9 mouse cellular contexts compared by ENCODE assay signal in the genomic region with DNA sequence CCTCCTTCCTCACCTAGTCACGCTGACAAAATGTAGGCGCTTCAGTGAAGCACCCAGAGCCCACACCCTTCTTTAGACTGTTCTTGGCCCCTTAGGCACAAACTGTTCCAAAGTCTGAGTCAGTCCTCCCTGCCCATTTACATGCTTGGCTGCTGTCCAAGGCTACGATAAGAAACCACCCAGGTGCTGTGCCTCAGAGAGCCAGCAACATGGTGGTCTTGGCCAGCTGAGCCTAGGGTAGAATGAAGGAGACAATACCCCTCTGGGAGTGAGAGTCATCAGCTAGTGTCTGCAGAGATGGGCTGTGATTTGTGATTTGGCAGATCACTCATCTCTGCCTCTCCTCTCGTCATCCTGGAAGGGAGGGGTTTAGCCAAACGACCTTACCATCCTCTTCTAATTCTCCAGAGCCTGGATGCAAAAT.
DNase-seq lines count a peak whose midpoint lies in the region; ATAC-seq and TF ChIP-seq lines count a peak whose summit lies in the region.
"Had no signal": no experiment of that assay in that cellular context is flagged by ENCODE, and none has a peak within 500 bp of the region (broad histone marks: within the 10 kb centered on the region; RNA-seq: fewer than 3 reads in every experiment).

No protein-coding gene starts in this region.

- H3K4me3 ChIP-seq in hindbrain, embryonic 16.5 days (ENCODE audit: low read length), result no peak overlapping the region
- H3K4me3 ChIP-seq in hindbrain, embryonic 10.5 days, result no peak overlapping the region
- H3K4me3 ChIP-seq in lung, embryonic 14.5 days (ENCODE audit: low read depth, low read length), result no peak overlapping the region
- H3K4me3 ChIP-seq: liver, embryonic 15.5 days had no signal

- 0 out of 2 replicates have a peak, but pooled peaks have one; percentile 52 for ATAC-seq in hindbrain, embryonic 16.5 days
- ATAC-seq in lung, embryonic 14.5 days (ENCODE audit: insufficient read depth), result peak; percentile 63; the same call in 1 of the 2 replicates
- ATAC-seq in erythroid progenitor cell, adult 5-6 weeks (replicated peaks; ENCODE audit: low FRiP score, poor library complexity, severe bottlenecking), result no peak

- TF ChIP-seq POLR2A in brain, embryonic 14.5 days (IDR thresholded peaks at IDR 0.05; ENCODE audit: borderline replicate concordance, extremely low read depth, insufficient read depth, insufficient read length, poor library complexity, severe bottlenecking), result no peak

- H3K9me3 ChIP-seq in hindbrain, embryonic 16.5 days (ENCODE audit: control insufficient read depth, low read length), result no peaks in the 10 kb centered on the region
- no peaks in the 10 kb centered on the region for H3K9me3 ChIP-seq in hindbrain, embryonic 10.5 days
- H3K9me3 ChIP-seq in lung, embryonic 14.5 days (ENCODE audit: low read depth, low read length), result no peaks in the 10 kb centered on the region
- H3K9me3 ChIP-seq: liver, embryonic 15.5 days had no signal

- no peak overlapping the region for H3K27ac ChIP-seq in hindbrain, embryonic 16.5 days (ENCODE audit: low read depth, low read length)
- H3K27ac ChIP-seq in hindbrain, embryonic 10.5 days, result no peak overlapping the region
- no peak overlapping the region for H3K27ac ChIP-seq in lung, embryonic 14.5 days (ENCODE audit: low read depth)
- H3K27ac ChIP-seq: liver, embryonic 15.5 days had no signal

- H3K4me2 ChIP-seq in hindbrain, embryonic 16.5 days (ENCODE audit: low read length), result no peak overlapping the region
- H3K4me2 ChIP-seq in lung, embryonic 14.5 days, result no peak overlapping the region
- H3K4me2 ChIP-seq: liver, embryonic 15.5 days had no signal

- DNase-seq in hindbrain, embryonic 10.5 days (ENCODE audit: low spot score), result no peak
- DNase-seq in CD4-positive helper T cell, adult 2 months (ENCODE audit: low read depth, low spot score), result peak; percentile 6
- DNase-seq in brain, embryonic 14.5 days (ENCODE audit: low read depth), result peak; percentile 80
- DNase-seq in lung, embryonic 14.5 days, result peak; percentile 50
- no peak for DNase-seq in layer of hippocampus, postnatal 36 days
- no peak for DNase-seq in layer of hippocampus, postnatal 10 days (ENCODE audit: low spot score in 2 of 2)

- no peaks in the 10 kb centered on the region for H3K27me3 ChIP-seq in hindbrain, embryonic 16.5 days (replicated peaks; ENCODE audit: control insufficient read depth, insufficient read depth, low read length)
- H3K27me3 ChIP-seq in hindbrain, embryonic 10.5 days (ENCODE audit: insufficient read depth, poor library complexity, severe bottlenecking), result no peaks in the 10 kb centered on the region
- no peaks in the 10 kb centered on the region for H3K27me3 ChIP-seq in lung, embryonic 14.5 days (ENCODE audit: insufficient read depth, low read length)
- H3K27me3 ChIP-seq: liver, embryonic 15.5 days had no signal

- TF ChIP-seq CTCF in brain, embryonic 14.5 days (IDR thresholded peaks at IDR 0.05; ENCODE audit: borderline replicate concordance, extremely low read depth, insufficient read depth, insufficient read length), result no peak
- no peak for TF ChIP-seq CTCF in lung, embryonic 14.5 days (IDR thresholded peaks at IDR 0.05; ENCODE audit: low read depth)

- H3K9ac ChIP-seq in hindbrain, embryonic 16.5 days (ENCODE audit: low read depth, low read length), result no peak overlapping the region
- H3K9ac ChIP-seq in lung, embryonic 14.5 days, result no peak overlapping the region
- H3K9ac ChIP-seq: liver, embryonic 15.5 days had no signal

- no peaks in the 10 kb centered on the region for H3K4me1 ChIP-seq in hindbrain, embryonic 16.5 days (ENCODE audit: control insufficient read depth, insufficient read depth, low read depth, low read length)
- no peaks in the 10 kb centered on the region for H3K4me1 ChIP-seq in hindbrain, embryonic 10.5 days (replicated peaks)
- no peaks in the 10 kb centered on the region for H3K4me1 ChIP-seq in lung, embryonic 14.5 days (ENCODE audit: insufficient read depth)
- H3K4me1 ChIP-seq: liver, embryonic 15.5 days had no signal

- H3K36me3 ChIP-seq in hindbrain, embryonic 16.5 days (ENCODE audit: control insufficient read depth, insufficient read depth, low read length), result no peaks in the 10 kb centered on the region
- no peaks in the 10 kb centered on the region for H3K36me3 ChIP-seq in hindbrain, embryonic 10.5 days
- H3K36me3 ChIP-seq in lung, embryonic 14.5 days (ENCODE audit: insufficient read depth), result no peaks in the 10 kb centered on the region
- H3K36me3 ChIP-seq: liver, embryonic 15.5 days had no signal

- 38% methylated on average over 5 of the region's 5 CpGs for WGBS in hindbrain, embryonic 16.5 days
- WGBS in hindbrain, embryonic 10.5 days, result 83% methylated on average over 5 of the region's 5 CpGs
- 50% methylated on average over 5 of the region's 5 CpGs for WGBS in lung, embryonic 14.5 days

Comparison
In these comparisons a context has a peak if more than half of its experiments do, and no peak if none do; other contexts are left out.
1. DNase-seq: peak in CD4-positive helper T cell, adult 2 months (single experiment), brain, embryonic 14.5 days (single experiment) and lung, embryonic 14.5 days (single experiment); none in hindbrain, embryonic 10.5 days (single experiment), layer of hippocampus, postnatal 36 days (0 of 2) and layer of hippocampus, postnatal 10 days (0 of 2).